8 mouse cellular contexts compared by ENCODE assay signal in the genomic region with DNA sequence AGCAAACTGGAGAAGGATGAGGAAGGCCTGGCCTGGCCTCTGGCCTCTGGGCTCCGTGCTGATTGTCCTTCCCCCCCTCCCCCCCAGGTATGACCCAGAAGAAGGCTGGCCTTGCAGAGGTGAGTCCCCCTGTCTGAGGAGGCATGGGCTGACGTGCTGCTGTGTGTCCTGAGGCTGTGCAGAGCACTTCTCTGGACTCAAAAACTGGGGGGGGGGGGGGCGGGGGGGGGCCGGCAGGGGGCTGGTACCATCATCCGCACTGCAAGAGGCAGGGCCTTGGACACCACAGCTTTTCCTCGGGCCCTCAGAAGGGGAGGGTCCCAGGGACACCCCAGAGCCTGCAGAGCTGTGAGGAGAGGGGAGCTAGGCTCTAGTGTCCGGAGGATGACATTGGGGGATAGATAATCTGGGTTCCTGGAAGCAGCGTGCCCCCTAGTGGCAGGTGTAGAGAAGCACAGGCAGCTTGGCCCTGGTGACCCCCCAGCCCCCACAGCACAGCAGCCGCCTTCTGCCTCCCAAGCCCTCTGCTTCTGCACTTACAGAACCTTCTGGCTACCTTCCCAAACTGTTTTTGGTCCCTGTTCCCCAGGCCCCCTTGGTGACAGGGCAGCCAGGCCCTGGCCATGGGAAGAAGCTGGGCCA. TPM values are rescaled to one million over a fixed set of nuclear protein-coding genes. Genes with fewer than 3 reads are reported as not detected.
DNase-seq lines count a peak whose midpoint lies in the region; ATAC-seq and TF ChIP-seq lines count a peak whose summit lies in the region.

No protein-coding gene starts in this region.

- peak; percentile 77 for DNase-seq in forebrain, embryonic 11.5 days (ENCODE audit: low spot score)
- no peak for DNase-seq in testis, postnatal 14 days (ENCODE audit: low spot score)
- peak; percentile 65 for DNase-seq in embryonic facial prominence, embryonic 11.5 days (ENCODE audit: low spot score)
- no peak for DNase-seq in frontal cortex, postnatal 14 days (ENCODE audit: low spot score in 2 of 2)

- H3K9me3 ChIP-seq in forebrain, embryonic 11.5 days (ENCODE audit: control insufficient read depth, low read length) = no peaks in the 10 kb centered on the region
- no peaks in the 10 kb centered on the region for H3K9me3 ChIP-seq in forebrain, embryonic 12.5 days
- no peaks in the 10 kb centered on the region for H3K9me3 ChIP-seq in embryonic facial prominence, embryonic 11.5 days (replicated peaks; ENCODE audit: control insufficient read depth, low read length)
- no peaks in the 10 kb centered on the region for H3K9me3 ChIP-seq in liver, embryonic 12.5 days (replicated peaks)

- no peak overlapping the region for H3K4me3 ChIP-seq in forebrain, embryonic 11.5 days (ENCODE audit: low read depth, low read length)
- no peak overlapping the region for H3K4me3 ChIP-seq in forebrain, embryonic 12.5 days (replicated peaks)
- no peak overlapping the region for H3K4me3 ChIP-seq in testis, adult 2 months (ENCODE audit: control insufficient read depth, low read depth, low read length)
- no peak overlapping the region for H3K4me3 ChIP-seq in embryonic facial prominence, embryonic 11.5 days (ENCODE audit: low read depth, low read length)
- no peak overlapping the region for H3K4me3 ChIP-seq in liver, embryonic 12.5 days
- H3K4me3 ChIP-seq in olfactory bulb, adult 2 months (ENCODE audit: insufficient read depth, low read depth, low read length) = no peak overlapping the region

- H3K27me3 ChIP-seq in forebrain, embryonic 11.5 days (ENCODE audit: control insufficient read depth, insufficient read depth, low read length) = no peaks in the 10 kb centered on the region
- H3K27me3 ChIP-seq in forebrain, embryonic 12.5 days = no peaks in the 10 kb centered on the region
- H3K27me3 ChIP-seq in testis, adult 2 months (ENCODE audit: control insufficient read depth, insufficient read depth, low read length) = no peaks in the 10 kb centered on the region
- H3K27me3 ChIP-seq in embryonic facial prominence, embryonic 11.5 days (ENCODE audit: control insufficient read depth, insufficient read depth, low read length) = no peaks in the 10 kb centered on the region
- no peaks in the 10 kb centered on the region for H3K27me3 ChIP-seq in liver, embryonic 12.5 days (replicated peaks)

- H3K4me1 ChIP-seq in forebrain, embryonic 11.5 days (replicated peaks; ENCODE audit: control insufficient read depth, insufficient read depth, low read length) = no peaks in the 10 kb centered on the region; the same call in 1 of the 2 replicates
- peaks cover 30% of the 10 kb centered on the region for H3K4me1 ChIP-seq in forebrain, embryonic 12.5 days
- no peaks in the 10 kb centered on the region; the same call in 1 of the 2 replicates for H3K4me1 ChIP-seq in testis, adult 2 months (ENCODE audit: control insufficient read depth, insufficient read depth, low read length)
- H3K4me1 ChIP-seq in embryonic facial prominence, embryonic 11.5 days (ENCODE audit: control insufficient read depth, insufficient read depth, low read length) = no peaks in the 10 kb centered on the region
- peaks cover 57% of the 10 kb centered on the region for H3K4me1 ChIP-seq in liver, embryonic 12.5 days
- peaks cover 53% of the 10 kb centered on the region for H3K4me1 ChIP-seq in olfactory bulb, adult 2 months (ENCODE audit: control insufficient read depth, insufficient read depth, low read length)

- no peak for TF ChIP-seq POLR2A in testis, adult 2 months (IDR thresholded peaks at IDR 0.05; ENCODE audit: control insufficient read depth, low read depth, low read length)
- TF ChIP-seq POLR2A in olfactory bulb, adult 2 months (IDR thresholded peaks at IDR 0.05; ENCODE audit: insufficient read depth, low read depth, low read length) = no peak

- peaks cover 17% of the 10 kb centered on the region for H3K36me3 ChIP-seq in forebrain, embryonic 11.5 days (ENCODE audit: control insufficient read depth, insufficient read depth, low read length)
- H3K36me3 ChIP-seq in forebrain, embryonic 12.5 days (replicated peaks) = peaks cover 45% of the 10 kb centered on the region
- no peaks in the 10 kb centered on the region for H3K36me3 ChIP-seq in testis, adult 2 months (ENCODE audit: control insufficient read depth, insufficient read depth, low read length)
- peaks cover 15% of the 10 kb centered on the region for H3K36me3 ChIP-seq in embryonic facial prominence, embryonic 11.5 days (replicated peaks; ENCODE audit: control insufficient read depth, insufficient read depth, low read depth, low read length)
- peaks cover 53% of the 10 kb centered on the region for H3K36me3 ChIP-seq in liver, embryonic 12.5 days

- TF ChIP-seq CTCF in testis, adult 2 months (IDR thresholded peaks at IDR 0.05; ENCODE audit: control insufficient read depth, insufficient read depth, insufficient replicate concordance, low read depth, low read length) = peak; percentile 88
- peak; percentile 75 for TF ChIP-seq CTCF in olfactory bulb, adult 2 months (IDR thresholded peaks at IDR 0.05; ENCODE audit: insufficient read depth, low read depth, low read length)

- no peak overlapping the region; the same call in 1 of the 2 replicates for H3K9ac ChIP-seq in forebrain, embryonic 11.5 days (ENCODE audit: low read length)
- no peak overlapping the region for H3K9ac ChIP-seq in forebrain, embryonic 12.5 days
- H3K9ac ChIP-seq in embryonic facial prominence, embryonic 11.5 days (replicated peaks; ENCODE audit: low read length) = no peak overlapping the region
- no peak overlapping the region for H3K9ac ChIP-seq in liver, embryonic 12.5 days

- 31% methylated on average over 6 of the region's 9 CpGs for WGBS in forebrain, embryonic 11.5 days
- 27% methylated on average over 6 of the region's 9 CpGs for WGBS in forebrain, embryonic 12.5 days
- 24% methylated on average over 6 of the region's 9 CpGs for WGBS in embryonic facial prominence, embryonic 11.5 days
- 19% methylated on average over 9 of the region's 9 CpGs for WGBS in liver, embryonic 12.5 days (ENCODE audit: insufficient replicate concordance)
- 18% methylated on average over 5 of the region's 9 CpGs for WGBS in olfactory bulb, adult 2 months

- no peak overlapping the region for H3K27ac ChIP-seq in forebrain, embryonic 11.5 days (ENCODE audit: low read depth, low read length)
- H3K27ac ChIP-seq in forebrain, embryonic 12.5 days = no peak overlapping the region
- no peak overlapping the region for H3K27ac ChIP-seq in testis, adult 2 months (ENCODE audit: control insufficient read depth, insufficient read depth, low read depth, low read length)
- H3K27ac ChIP-seq in embryonic facial prominence, embryonic 11.5 days (replicated peaks; ENCODE audit: low read depth, low read length) = no peak overlapping the region
- peak overlapping the region; percentile 52; the same call in 1 of the 2 replicates for H3K27ac ChIP-seq in liver, embryonic 12.5 days
- peak overlapping the region; percentile 58; the same call in 1 of the 2 replicates for H3K27ac ChIP-seq in olfactory bulb, adult 2 months (ENCODE audit: insufficient read depth, low read depth, low read length)

- no peak overlapping the region for H3K4me2 ChIP-seq in forebrain, embryonic 11.5 days (ENCODE audit: low read depth, low read length, severe bottlenecking)
- H3K4me2 ChIP-seq in forebrain, embryonic 12.5 days = no peak overlapping the region
- no peak overlapping the region for H3K4me2 ChIP-seq in embryonic facial prominence, embryonic 11.5 days (ENCODE audit: low read depth, low read length)
- H3K4me2 ChIP-seq in liver, embryonic 12.5 days = peak overlapping the region; percentile 31

- ATAC-seq in forebrain, embryonic 11.5 days (replicated peaks; ENCODE audit: low FRiP score) = peak; percentile 61; the same call in 1 of the 2 replicates
- no peak for ATAC-seq in forebrain, embryonic 12.5 days (ENCODE audit: low FRiP score)
- ATAC-seq in embryonic facial prominence, embryonic 11.5 days (replicated peaks; ENCODE audit: insufficient number of reproducible peaks, low FRiP score, low TSS enrichment, low read depth) = no peak
- ATAC-seq in liver, embryonic 12.5 days = peak; percentile 33

RNA-seq across cellular contexts. Expression of a gene that starts 12.0 kb away (rescaled TPM):
- polyA plus RNA-seq in forebrain, embryonic 11.5 days (2014; fragmentation: Nextera tagmentation; extraction: Ambion mirVana) = 74.1 and 74.9 TPM in 2 replicates
- 84.1 and 98.7 TPM in 2 replicates for polyA plus RNA-seq in forebrain, embryonic 12.5 days (2016; fragmentation: Nextera tagmentation; extraction: Ambion mirVana)
- polyA plus RNA-seq in testis, adult 2 months (2012; rRNA removed) = 10.1 and 10.4 TPM in 2 replicates
- polyA plus RNA-seq in embryonic facial prominence, embryonic 11.5 days (2014; fragmentation: Nextera tagmentation; extraction: Ambion mirVana) = 41.5 and 46.6 TPM in 2 replicates
- 27.8 and 29.0 TPM in 2 replicates for polyA plus RNA-seq in liver, embryonic 12.5 days (2016; fragmentation: Nextera tagmentation; extraction: Ambion mirVana)
- 935 TPM in 1 of 2 replicates, not detected in the other for polyA plus RNA-seq in olfactory bulb, adult 2 months (2012; ENCODE audit: insufficient read depth, insufficient read length, low replicate concordance, missing spikeins)

RNA-seq across cellular contexts. Expression of a gene that starts 13.3 kb away (rescaled TPM):
- 10.1 and 11.9 TPM in 2 replicates for polyA plus RNA-seq in forebrain, embryonic 11.5 days (2014; fragmentation: Nextera tagmentation; extraction: Ambion mirVana)
- polyA plus RNA-seq in forebrain, embryonic 12.5 days (2016; fragmentation: Nextera tagmentation; extraction: Ambion mirVana) = 9.7 and 11.4 TPM in 2 replicates
- 0.56 and 0.99 TPM in 2 replicates for polyA plus RNA-seq in testis, adult 2 months (2012; rRNA removed)
- 2.5 and 3.3 TPM in 2 replicates for polyA plus RNA-seq in embryonic facial prominence, embryonic 11.5 days (2014; fragmentation: Nextera tagmentation; extraction: Ambion mirVana)
- 1.1 and 1.3 TPM in 2 replicates for polyA plus RNA-seq in liver, embryonic 12.5 days (2016; fragmentation: Nextera tagmentation; extraction: Ambion mirVana)
- polyA plus RNA-seq in olfactory bulb, adult 2 months (2012; ENCODE audit: insufficient read depth, insufficient read length, low replicate concordance, missing spikeins) = not detected in 2 replicates

RNA-seq across cellular contexts. Expression of a gene that starts 16.2 kb away (rescaled TPM):
- polyA plus RNA-seq in forebrain, embryonic 11.5 days (2014; fragmentation: Nextera tagmentation; extraction: Ambion mirVana) = 51.2 and 53.2 TPM in 2 replicates
- 60.8 and 61.8 TPM in 2 replicates for polyA plus RNA-seq in forebrain, embryonic 12.5 days (2016; fragmentation: Nextera tagmentation; extraction: Ambion mirVana)
- 13.4 and 16.5 TPM in 2 replicates for polyA plus RNA-seq in testis, adult 2 months (2012; rRNA removed)
- 30.1 and 30.5 TPM in 2 replicates for polyA plus RNA-seq in embryonic facial prominence, embryonic 11.5 days (2014; fragmentation: Nextera tagmentation; extraction: Ambion mirVana)
- 52.9 and 55.1 TPM in 2 replicates for polyA plus RNA-seq in liver, embryonic 12.5 days (2016; fragmentation: Nextera tagmentation; extraction: Ambion mirVana)
- not detected in 2 replicates for polyA plus RNA-seq in olfactory bulb, adult 2 months (2012; ENCODE audit: insufficient read depth, insufficient read length, low replicate concordance, missing spikeins)

RNA-seq across cellular contexts. Expression of a gene that starts 23.8 kb away (rescaled TPM):
- 1.9 and 2.6 TPM in 2 replicates for polyA plus RNA-seq in forebrain, embryonic 11.5 days (2014; fragmentation: Nextera tagmentation; extraction: Ambion mirVana)
- 2.1 and 2.9 TPM in 2 replicates for polyA plus RNA-seq in forebrain, embryonic 12.5 days (2016; fragmentation: Nextera tagmentation; extraction: Ambion mirVana)
- polyA plus RNA-seq in testis, adult 2 months (2012; rRNA removed) = 0.47 and 0.91 TPM in 2 replicates
- 1.4 and 2.1 TPM in 2 replicates for polyA plus RNA-seq in embryonic facial prominence, embryonic 11.5 days (2014; fragmentation: Nextera tagmentation; extraction: Ambion mirVana)
- polyA plus RNA-seq in liver, embryonic 12.5 days (2016; fragmentation: Nextera tagmentation; extraction: Ambion mirVana) = 6.7 and 7.0 TPM in 2 replicates
- not detected in 2 replicates for polyA plus RNA-seq in olfactory bulb, adult 2 months (2012; ENCODE audit: insufficient read depth, insufficient read length, low replicate concordance, missing spikeins)

RNA-seq across cellular contexts. Expression of a gene that starts 38.0 kb away (rescaled TPM):
- 36.2 and 42.0 TPM in 2 replicates for polyA plus RNA-seq in forebrain, embryonic 11.5 days (2014; fragmentation: Nextera tagmentation; extraction: Ambion mirVana)
- 31.1 and 33.3 TPM in 2 replicates for polyA plus RNA-seq in forebrain, embryonic 12.5 days (2016; fragmentation: Nextera tagmentation; extraction: Ambion mirVana)
- polyA plus RNA-seq in testis, adult 2 months (2012; rRNA removed) = 53.5 and 77.2 TPM in 2 replicates
- polyA plus RNA-seq in embryonic facial prominence, embryonic 11.5 days (2014; fragmentation: Nextera tagmentation; extraction: Ambion mirVana) = 35.3 and 41.3 TPM in 2 replicates
- polyA plus RNA-seq in liver, embryonic 12.5 days (2016; fragmentation: Nextera tagmentation; extraction: Ambion mirVana) = 27.3 and 30.4 TPM in 2 replicates
- polyA plus RNA-seq in olfactory bulb, adult 2 months (2012; ENCODE audit: insufficient read depth, insufficient read length, low replicate concordance, missing spikeins) = not detected in 2 replicates

Comparison
In these comparisons a context has a peak if more than half of its experiments do, and no peak if none do; other contexts are left out.
1. ATAC-seq: peak in forebrain, embryonic 11.5 days (single experiment) and liver, embryonic 12.5 days (single experiment); none in forebrain, embryonic 12.5 days (single experiment) and embryonic facial prominence, embryonic 11.5 days (single experiment).
2. DNase-seq: peak in forebrain, embryonic 11.5 days (single experiment) and embryonic facial prominence, embryonic 11.5 days (single experiment); none in testis, postnatal 14 days (single experiment) and frontal cortex, postnatal 14 days (0 of 2).
3. H3K27ac ChIP-seq: peak in liver, embryonic 12.5 days (single experiment) and olfactory bulb, adult 2 months (single experiment); none in forebrain, embryonic 11.5 days (single experiment), forebrain, embryonic 12.5 days (single experiment), testis, adult 2 months (single experiment) and embryonic facial prominence, embryonic 11.5 days (single experiment).